Mouse (Mus musculus) urinary bladder, postnatal 36 days (tissue): ENCODE measurements around the gene F7.
"Not testable (repeated sequence)": the region's sequence is repeated elsewhere in the genome, so short reads cannot be mapped to it uniquely, and the experiment has no call there.

Experiments
- DNase-seq, 2 experiments: peaks; one replicate each; pipeline ENCODE4 v3.0.0; 2022; ENCODE audit warnings: low spot score in 2 of 2, mixed read lengths in 1 of 2

F7 gene

DNA sequence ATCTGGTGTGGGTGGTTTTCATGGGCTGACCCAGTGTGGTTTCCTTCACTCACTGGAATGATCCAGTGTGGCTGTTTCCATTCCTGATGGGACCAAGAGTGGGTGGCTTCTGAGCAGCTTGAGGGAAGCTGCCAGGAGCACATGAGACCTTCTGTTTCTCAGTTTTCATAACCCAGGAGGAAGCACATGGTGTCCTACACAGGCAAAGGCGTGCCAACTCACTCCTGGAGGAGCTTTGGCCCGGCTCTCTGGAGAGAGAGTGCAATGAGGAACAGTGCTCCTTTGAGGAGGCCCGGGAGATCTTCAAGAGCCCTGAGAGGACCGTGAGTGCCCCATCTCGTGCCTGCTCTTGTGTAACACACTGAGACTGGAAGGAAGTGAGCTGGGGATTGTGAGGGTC lies 2.6 kb downstream of the F7 start:
- DNase-seq: no peak

DNA sequence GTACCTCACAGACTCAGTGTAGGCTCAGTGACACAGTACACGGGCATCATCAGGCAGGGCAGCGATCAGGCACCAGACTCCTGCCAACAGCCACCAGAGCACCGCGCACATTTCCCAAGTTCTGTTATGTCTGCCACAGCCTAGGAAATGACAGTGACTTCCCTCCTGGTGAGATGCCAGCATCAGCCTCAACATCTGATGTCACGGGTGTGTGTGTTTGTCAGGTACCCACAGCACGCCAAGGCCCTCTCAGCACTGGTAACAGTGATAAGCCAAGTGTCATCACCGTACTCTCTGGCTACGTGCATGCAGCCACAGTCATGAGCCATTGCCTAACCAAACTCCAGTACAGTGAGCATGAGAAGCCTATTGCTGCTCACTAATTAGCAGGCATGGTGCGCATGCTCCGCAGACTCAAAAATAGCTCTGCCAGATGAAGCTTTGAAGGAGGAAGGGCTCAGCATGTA lies 10.5 kb downstream of the F7 start:
- DNase-seq: no peak

- no peak for DNase-seq
These were observed 11.2 kb downstream of the F7 start, which contains the start of gene F10 for GRCm38 (mm10) chr8:13037015-13037414. TSS of gene F10 (plus strand) at chr8:13037308.

DNA sequence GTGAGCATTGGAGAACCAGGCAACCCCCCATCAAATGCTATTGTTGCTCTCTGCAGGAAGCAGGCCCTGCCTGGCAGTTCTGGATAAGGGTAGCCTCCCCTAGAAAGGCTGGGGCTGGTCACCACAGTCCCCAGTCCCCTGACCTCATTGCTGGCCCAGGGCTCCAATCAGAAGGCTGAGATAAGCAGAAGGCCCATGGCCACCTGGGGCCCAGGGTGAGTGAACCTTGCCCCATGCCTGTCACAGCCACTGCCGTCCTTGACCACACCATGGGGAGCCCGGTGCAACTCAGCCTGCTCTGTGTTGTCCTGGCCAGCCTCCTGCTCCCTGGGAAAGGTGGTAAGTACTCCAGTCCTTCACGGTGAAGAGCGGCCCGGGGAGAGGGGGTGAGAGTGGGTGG lies 11.7 kb downstream of the F7 start:
- no peak for DNase-seq

- no peak for DNase-seq
These were observed 13.2 kb downstream of the F7 start for GRCm38 (mm10) chr8:13039054-13039453.

GRCm38 (mm10) chr8:13041459-13041858 lies 15.6 kb downstream of the F7 start:
- no peak for DNase-seq

- no peak for DNase-seq
These were observed 21.8 kb downstream of the F7 start for GRCm38 (mm10) chr8:13047652-13048051.

DNA sequence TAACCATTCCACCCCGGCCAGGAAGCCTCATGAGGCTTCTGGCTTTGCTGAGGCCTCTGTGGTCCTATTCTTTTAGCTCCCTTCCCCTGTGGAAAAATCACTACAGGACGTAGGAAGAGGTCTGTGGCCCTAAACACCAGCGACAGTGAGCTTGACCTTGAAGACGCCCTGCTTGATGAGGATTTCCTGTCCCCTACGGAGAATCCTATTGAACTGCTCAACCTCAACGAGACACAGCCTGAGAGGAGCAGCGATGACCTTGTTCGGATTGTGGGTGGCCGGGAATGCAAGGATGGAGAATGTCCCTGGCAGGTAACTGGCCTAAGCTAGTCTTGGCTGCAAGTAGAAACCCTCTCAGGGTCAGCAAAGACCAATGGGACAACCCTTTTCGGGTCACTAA lies 24.7 kb downstream of the F7 start:
- DNase-seq: no peak

DNA sequence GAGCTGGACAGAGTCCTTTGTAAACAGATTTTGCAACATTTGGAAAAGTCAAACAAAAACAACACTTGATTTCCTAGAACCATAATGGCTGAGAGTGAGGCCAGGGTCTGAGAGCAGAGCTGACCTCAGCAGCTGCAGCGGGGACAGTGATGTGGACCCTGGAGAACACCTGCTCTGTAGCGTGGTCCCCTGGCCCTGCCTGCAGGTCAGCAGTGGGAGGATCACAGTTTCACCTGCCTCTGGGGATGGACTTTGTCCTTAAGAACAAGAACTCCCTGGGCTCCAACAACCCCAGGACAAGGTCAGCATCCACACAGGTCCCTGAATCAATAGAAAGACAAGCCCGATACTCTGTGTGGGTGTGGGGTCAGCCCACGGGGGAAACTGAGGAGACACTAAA lies 31.5 kb downstream of the F7 start:
- no peak for DNase-seq

DNA sequence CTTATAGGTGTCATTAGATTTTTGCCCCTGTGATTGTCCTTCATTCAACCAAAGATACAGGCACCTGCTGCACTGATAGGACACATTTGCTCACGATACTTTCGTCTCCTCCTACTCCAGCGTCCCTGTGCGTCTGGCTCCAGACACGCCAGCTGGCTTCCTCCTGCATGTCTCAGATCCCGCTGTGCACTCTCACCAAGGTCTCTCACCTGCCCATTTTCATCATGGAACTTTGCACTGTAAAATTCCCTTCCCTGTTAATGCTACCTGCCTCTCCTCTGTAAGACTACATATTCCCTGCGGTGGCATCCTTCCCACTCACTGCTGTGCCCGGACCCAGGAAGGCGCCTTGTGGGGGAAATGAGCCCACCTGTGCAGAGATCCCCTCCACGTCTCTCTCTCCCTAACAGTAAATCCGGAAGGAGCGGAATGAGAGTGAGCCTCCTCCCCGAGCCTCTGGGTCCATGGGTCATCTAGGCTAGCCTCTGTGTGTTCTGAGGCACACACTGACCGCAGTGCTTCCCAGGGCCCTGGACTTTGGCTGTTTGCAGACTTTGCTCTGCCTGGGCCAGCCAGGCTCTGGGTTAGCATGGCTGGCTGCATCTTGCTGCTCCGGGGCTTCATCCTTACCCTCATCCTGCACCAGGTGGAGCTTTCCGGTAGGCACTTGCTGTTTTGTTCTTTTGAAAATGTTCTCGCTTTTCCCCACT lies 34.8 kb downstream of the F7 start, which contains the start of gene Proz:
Gene Proz, plus strand, starts transcription at position 474 of the 710 bp plus-strand sequence.
- no peak for DNase-seq

DNA sequence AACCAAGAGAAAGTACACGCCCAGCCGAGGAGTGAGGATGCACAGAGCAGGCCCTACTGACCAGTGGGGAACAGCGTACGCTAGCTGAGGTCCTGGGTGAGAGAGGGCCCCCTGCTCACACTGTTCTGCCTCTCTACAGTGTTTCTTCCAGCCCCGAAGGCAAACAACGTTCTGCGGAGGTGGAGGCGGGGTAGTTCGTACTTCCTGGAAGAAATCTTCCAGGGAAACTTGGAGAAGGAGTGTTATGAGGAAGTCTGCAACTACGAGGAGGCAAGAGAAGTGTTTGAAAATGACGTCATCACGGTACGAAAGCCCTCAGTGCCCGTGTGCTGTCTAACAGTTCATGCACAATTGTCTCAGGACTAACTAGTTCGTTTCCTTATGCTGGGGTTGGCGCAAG lies 37.3 kb downstream of the F7 start:
- no peak for DNase-seq

- no peak for DNase-seq
These were observed 47.4 kb downstream of the F7 start for GRCm38 (mm10) chr8:13073255-13073654.

DNA sequence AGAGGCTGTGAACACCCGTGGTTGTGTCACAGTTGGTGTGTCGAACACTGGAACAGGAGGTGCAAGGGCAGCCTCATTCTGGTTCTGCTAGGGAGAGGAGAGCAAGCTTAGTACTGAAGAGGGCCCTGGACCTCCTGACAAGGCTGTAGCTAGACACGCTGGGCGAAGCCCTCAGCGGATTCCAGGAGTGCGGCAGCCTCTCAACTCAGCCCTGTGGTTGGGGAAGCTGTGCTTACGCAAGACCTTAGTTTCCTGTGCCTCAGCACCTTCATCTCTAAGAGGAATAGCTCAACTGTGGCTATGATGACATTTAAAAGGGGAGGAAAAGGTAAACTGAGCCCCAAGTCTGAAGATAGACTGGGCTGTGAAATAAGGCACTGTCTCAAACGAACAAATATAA lies 49.2 kb downstream of the F7 start:
- DNase-seq: no peak

DNA sequence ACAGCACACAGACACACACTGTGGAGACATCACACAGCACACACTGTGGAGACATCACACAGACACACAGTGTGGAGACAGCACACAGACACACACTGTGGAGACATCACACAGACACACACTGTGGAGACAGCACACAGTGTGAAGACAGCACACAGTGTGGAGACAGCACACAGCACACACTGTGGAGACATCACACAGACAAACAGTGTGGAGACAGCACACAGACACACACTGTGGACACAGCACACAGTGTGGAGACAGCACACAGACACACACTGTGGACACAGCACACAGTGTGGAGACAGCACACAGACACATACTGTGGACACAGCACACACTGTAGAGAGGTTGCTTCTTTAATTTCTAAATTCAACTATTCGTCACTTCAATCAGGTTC lies 49.7 kb downstream of the F7 start:
- not testable (repeated sequence) for DNase-seq

GRCm38 (mm10) chr8:13077542-13077941 lies 51.7 kb downstream of the F7 start:
- no peak for DNase-seq
